Comparison of ENCODE assay signal across 12 mouse cellular contexts in the genomic region with DNA sequence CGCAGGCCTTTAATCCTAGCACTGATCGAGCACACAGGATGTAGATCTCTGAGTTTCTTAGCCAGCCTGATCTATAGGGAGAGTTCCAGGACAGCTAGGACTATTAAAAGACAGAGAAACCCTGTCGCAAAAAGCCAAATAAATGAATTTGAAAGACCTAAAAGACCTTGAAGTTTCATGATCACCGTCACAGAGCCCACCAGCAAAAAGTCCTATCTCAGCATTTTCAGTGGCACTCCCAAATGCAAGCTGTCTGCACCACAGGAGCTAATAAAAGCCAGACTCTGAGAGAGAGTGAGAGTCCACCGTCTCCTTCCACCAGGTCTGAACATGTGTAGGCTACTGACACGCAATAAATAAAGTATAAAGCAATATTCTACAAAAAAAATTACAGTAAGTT.
"Had no signal": no experiment of that assay in that cellular context is flagged by ENCODE, and none has a peak within 500 bp of the region (broad histone marks: within the 10 kb centered on the region; RNA-seq: fewer than 3 reads in every experiment).

No protein-coding gene starts in this region.

- ATAC-seq: lung, postnatal 0 days; midbrain, embryonic 13.5 days had no signal

- H3K27me3 ChIP-seq: liver, embryonic 15.5 days; midbrain, embryonic 13.5 days had no signal

- H3K27ac ChIP-seq: layer of hippocampus, adult 2 months; limb, embryonic 10.5 days; liver, embryonic 15.5 days; midbrain, embryonic 13.5 days; stomach, postnatal 0 days had no signal

- H3K36me3 ChIP-seq: liver, embryonic 15.5 days had no signal

- H3K4me3 ChIP-seq: layer of hippocampus, adult 2 months; limb, embryonic 10.5 days; liver, embryonic 15.5 days; midbrain, embryonic 13.5 days had no signal

- H3K9me3 ChIP-seq: limb, embryonic 10.5 days; liver, embryonic 15.5 days; midbrain, embryonic 13.5 days had no signal

- H3K4me2 ChIP-seq: liver, embryonic 15.5 days; midbrain, embryonic 13.5 days had no signal

- DNase-seq: kidney, postnatal 10 days; kidney, postnatal 4 days; lung, adult 2 months; lung, postnatal 36 days; right cerebral cortex, postnatal 25 days; thymus, postnatal 4 days had no signal

- H3K9ac ChIP-seq: liver, embryonic 15.5 days; midbrain, embryonic 13.5 days had no signal
